Mouse (Mus musculus): Measurements from ENCODE around the gene Aoc1.
"Not testable (repeated sequence)": the region's sequence is repeated elsewhere in the genome, so short reads cannot be mapped to it uniquely, and the experiment has no call there.

The Aoc1 gene

DNA sequence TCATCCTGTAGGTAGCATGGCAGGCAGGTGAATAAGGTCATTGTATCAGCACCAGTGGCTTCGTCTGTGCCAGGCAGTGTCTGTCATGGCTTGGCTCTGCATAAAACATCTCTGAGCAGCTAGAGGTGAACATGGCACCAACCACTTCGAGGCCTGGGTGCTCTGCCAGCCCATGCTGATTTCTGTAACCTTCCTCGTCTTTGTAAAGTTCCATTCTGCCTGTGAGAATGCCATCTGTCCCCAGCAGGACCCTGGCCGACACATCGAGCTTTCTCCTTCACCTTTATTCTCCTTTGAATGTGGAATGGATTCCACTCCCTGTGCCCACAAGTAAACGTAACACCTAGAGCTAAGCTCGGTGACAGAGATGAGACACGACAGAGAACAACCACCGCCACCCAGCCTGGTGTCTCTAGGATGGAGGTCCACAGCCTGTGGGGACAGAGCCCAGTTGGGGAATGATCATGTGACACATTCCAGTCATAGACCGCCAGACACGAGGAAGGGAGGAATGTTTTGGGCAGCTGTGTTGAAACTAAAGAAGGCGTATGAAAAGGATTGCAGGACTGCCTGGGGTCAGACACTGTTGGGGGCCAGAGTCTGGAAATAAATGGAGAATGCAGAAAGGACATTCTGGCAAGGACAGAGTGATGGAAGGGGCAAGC, 10.9 kb upstream of the Aoc1 start:
- DNase-seq = no peak

DNA sequence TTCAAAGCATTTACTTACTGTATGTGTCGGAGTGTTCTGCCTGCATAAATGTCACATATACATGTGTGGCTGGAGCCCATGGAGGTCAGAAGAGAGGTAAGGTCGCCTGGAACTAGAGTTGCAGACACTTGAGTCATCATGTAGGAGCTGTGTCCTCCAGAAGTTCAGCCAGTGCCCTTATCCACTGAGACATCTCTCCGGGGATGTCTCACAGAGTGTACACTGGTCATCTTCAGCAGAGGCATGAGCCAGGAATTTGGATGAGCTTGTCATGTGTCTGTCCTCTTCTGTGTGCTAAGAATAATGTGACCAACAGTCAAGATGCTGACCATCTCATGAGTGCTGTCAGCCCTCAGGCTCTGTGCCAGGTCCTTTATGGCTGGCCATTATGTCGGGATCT, 9.9 kb upstream of the Aoc1 start:
- no peak for DNase-seq

DNA sequence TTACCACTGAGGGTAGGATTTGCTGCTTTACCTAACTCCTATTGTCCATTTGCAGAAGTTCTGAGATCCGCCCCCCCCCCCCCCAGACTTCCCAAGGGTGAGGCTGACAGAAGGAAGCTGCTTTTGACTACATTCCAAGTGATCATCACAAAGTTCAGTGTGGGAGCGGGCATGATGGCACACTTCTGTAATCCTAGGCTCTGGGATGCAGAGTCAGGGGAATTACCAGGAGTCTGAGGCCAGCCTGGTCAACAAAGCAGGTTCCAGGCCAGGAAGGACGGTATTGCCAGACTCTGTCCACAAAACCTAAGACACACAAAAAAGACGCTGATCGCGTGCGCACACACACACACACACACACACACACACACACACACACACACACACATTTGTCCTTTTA, 9.2 kb upstream of the Aoc1 start:
- DNase-seq = no peak

DNA sequence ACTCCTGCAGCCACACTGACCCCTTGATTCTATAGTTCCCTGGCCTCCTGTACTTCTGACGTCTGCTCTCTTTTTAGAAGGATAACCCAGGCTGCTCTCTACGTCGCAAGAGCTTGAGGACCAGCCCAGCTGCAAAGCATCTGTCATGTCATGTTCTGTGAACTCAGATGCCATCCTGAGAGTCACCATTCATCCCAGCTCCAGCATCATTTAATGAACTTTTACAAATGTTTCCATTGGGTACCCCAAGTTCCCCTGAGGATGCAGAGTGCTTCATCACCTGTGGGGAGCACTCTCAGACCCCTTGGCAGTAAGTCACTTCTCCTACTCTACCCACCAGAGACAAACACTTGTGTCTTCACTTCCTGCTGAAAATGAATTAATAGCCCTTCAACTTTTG, 8.5 kb upstream of the Aoc1 start:
- DNase-seq = no peak

DNA sequence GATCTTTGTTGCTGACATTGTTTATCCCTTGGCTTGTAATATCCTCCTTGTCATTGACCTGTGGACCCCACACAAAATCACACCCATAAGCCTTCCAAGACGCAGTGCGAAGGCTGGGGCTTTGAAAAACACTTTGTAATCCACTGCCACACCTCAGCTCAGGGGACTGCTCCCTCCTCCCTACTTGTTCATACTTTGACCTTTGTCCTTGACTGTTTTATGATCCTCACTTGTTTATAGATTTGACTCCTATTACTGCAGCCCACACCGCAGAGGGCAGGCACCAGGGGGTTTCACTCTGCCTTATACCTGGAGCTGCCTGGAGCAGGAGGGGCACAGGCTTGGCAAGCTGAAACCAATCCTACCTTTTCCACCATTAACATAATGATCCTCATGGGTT, 8.0 kb upstream of the Aoc1 start:
- DNase-seq = no peak

DNA sequence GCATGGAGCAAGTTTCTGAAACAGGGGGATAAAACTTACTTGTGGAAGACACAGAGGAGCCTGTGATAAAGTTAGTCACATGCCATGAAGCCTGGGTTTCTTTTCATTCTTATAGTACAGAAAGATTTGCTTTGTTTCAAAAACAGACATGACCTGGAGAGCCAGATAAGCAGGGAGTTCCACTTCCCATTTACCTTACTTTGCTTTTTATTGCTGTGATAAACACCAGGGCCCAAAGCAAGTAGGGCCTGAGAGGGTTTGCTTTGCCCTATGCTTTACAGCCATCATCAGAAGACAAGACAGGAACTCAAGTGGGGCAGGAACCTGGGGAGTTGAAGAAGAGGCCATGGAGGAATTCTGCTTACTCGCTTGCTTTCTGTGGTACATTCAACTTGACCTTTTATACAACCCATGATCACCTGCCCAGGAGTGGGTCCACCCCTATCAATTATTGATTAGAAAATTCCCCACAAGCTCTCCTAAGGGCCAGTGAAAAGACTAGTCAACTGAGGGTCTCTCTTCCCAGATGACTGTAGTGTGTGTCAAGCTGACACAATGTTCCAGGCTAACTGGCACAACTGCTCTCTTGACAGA, 7.4 kb upstream of the Aoc1 start:
- no peak for DNase-seq

DNA sequence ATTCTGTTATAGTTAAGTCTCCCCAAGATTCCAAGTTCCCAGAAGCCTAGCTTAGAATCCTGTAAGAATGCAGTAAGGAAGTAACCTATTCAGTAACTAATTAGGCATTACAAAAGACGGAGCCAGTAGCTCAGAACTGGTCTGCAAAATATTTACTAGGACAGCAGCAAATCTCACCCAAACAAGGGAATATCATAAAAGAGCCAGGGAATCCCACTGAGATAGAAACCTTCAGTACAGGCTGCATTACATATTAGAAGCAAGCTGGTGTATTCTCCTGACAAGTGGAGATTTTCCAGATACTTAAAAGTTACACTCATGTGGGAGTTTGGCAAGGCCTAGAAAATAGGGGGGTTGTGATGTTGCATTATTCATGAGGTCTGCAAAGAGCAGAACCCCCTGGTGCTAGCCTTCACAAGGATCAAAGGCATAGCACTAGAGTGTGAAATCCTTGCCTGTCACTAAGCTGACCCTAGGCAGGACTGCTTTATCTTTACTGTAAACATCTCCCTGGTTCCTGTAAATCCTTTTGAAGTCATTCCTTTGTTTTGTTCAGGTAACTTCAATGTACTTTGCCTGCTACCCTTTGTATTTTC, 6.2 kb upstream of the Aoc1 start:
- DNase-seq = not testable (repeated sequence)

DNA sequence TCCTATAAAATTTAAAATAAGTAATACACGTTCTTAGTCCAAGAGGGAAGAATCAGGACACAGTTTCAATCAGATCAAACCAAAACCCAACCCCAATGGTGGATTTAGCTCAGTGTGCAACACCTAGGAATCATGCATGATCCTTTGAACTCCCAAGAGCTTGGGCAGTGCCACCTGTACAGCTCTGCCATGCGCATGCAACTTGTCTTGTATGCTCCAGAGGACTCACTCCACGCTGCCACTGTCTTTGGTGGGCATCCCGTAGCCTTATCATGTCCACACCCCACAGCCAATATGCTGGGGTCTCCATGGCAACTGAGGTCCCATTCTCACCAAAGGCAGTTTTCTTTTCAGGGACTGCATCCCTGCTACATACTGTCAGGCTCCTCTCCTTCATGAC, 5.5 kb upstream of the Aoc1 start:
- DNase-seq = no peak

DNA sequence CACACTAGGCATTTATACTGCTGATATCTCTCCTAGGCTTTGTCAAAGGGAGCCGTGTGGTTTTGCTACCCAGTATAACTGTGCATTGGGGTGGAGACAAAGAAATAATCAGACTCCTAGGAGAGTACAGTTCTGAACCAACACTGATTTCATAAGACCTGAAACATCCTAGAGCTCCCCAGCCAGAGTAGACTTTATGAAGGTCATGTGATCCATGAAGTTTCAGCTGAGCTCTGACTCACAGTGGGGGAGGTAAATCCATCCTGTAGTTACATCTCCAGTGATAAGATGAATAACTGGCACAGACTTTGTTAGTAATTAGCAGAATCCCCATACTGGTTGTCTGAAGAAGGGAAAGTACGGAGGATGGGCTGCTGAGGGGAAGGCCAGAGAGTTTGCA, 2.9 kb upstream of the Aoc1 start:
- DNase-seq = no peak

DNA sequence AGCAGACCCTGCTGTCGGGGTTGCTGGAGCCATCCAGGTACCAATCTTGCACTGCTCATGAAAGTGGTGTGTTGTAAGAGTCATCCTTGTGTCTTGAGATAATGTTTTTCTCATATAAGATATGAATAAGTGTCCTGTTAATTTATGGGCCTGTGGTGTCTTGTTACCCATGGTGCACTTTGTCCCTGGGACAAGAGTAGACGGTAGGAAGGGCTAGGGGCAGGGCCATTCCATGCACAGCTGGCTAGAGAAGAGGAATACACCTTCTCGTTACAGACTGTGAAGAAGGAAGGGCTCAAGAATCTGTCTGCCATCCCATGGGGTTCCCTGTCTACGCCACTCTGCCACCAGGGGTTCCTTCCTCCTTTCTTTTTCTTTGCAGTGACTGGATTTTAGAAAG, 1.9 kb downstream of the Aoc1 start:
- DNase-seq = no peak

DNA sequence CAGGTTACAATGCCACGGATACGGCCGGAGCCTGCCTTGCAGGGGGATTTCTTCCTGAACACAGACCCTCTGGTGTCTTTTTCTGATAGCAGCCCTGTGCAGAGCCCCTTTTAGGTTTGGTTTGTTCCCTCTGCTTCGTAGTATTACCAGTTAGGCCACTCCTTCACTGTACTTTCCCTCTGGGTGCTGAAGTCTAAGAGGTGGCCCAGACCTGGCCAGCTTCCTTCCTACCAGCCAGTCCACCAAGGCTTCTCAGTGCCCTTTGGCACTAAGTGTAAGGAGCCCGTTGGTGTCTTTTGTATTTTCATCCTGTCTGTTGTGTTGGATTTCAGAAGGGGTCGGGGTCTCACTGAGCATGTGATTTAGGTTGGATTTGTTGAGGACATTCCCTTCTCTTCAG, 2.8 kb downstream of the Aoc1 start:
- DNase-seq = no peak

DNA sequence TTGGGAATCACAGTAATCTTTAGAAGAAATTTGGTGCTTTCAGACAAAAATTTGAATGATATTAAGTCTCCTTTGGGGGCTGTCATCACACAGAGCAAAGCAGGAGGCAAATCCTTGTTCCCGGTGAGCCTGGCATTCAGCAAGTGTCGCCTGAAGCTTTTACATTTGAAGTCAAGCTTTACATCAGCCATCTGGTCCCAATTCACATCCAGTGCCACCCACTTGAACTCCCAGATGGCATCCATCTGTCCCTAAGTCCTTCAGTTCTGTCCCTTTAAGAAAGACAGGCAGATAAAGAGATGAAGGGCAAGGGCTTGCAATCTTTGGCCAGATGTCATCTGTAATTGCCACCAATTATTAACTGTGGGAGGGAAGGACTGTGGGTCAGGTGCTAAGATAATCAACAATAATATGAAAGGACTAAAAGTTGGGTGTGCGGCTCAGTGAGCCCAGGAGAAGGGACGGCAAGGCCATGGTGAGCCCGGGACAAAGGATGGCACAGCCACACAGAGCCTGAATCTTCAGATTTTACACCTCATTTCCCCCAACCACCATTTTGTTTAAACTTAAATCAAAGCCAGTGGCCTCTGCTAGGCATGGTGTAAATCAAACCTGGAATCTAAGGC, 3.9 kb downstream of the Aoc1 start:
- no peak for DNase-seq

DNA sequence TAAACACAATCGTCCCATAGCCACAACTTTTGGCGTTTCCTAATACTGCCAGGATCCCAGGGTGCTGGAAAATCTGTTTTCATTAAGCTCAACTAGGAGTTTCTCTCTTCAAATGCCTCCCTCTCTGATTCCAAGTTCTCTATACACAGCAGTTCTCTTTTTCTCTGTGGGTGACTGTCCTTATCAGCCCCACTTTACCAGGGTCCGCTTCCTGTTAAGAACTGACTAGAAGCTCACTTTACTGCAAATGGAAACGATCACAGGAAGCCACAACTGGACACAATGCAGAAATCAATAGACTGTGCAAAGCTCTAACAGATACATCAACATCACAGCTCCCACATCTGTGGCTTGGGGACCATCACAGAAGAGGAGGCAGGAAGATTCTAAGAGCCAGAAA, 21.5 kb downstream of the Aoc1 start:
- no peak for DNase-seq

DNA sequence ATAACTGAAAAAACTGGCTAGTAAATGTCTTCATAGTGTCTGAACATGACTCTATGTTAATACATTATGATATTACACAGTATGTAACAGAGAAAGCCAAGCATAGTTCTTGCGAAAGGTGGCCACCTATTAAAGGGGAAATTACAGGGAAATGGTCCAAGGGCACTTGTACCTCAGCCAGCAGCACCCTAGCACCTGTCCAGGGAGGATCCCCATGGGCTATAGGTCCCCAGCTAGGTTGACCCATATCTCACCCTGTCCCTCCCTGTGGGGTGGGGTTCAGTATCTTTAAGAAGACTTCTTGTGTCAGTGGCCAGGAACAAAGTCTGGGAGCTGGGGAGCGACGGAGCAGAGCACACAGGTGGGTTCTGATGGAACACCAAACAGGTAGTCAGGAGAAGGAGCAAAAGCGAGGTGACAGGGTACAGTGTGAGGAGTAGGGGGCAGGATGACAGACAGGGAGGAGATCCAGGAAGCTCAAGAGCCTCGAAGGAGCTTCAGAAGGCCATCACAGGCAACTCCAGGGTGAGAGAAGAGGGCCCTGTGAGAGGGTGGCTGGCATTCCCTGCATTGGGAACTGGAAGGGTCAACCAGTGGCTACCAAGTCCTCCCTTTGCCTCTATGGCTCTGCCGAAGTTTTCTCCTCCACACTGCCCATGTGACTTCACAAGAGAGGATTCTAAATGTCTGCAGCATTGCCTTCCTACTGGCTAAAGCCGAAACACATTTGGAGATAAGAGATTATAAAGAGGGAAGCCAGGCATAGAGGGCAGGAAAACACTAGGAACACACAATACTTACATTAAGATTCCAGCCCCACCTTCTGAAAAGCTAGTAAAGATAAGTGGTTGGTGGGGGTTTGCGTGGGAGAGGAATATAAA, 22.5 kb downstream of the Aoc1 start:
- no peak for DNase-seq

DNA sequence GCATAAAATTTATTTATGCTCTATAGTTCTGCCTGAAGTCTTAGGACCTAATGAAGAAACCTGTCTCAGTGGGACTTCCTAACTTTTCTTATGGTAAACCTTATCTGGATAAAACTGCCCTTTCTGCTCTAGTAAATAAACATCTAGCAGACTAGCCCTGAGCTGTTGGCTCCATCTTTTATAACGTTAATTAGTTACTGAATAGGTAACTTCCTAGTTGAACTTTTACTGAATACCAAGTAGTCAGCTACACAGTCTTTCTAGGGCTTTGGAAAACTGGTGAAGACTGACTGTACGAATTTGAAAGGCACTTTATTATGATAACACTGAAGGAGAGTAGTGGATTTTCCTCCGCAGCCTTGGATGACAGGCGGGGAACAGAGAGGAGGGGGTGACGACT, 23.2 kb downstream of the Aoc1 start:
- no peak for DNase-seq

DNA sequence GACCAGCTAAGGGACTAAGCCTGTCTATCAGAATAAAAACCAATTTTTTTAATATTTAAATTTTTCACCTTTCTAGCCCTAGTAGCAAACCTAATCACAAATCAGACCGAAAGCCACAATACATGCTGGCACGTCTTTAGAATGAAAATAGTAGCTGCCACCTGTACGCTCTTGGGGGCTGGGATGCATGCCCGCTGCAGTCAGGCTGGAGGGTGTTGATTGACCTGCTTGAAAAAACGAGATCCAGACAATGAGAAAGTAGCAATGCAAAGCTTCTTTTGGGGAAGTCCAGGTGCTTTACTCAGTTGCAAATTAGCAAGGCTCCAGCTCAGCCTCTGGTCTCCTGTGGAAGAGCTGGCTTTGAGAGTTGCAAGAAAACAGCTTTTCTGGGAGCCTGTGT, 24.3 kb downstream of the Aoc1 start:
- no peak for DNase-seq

DNA sequence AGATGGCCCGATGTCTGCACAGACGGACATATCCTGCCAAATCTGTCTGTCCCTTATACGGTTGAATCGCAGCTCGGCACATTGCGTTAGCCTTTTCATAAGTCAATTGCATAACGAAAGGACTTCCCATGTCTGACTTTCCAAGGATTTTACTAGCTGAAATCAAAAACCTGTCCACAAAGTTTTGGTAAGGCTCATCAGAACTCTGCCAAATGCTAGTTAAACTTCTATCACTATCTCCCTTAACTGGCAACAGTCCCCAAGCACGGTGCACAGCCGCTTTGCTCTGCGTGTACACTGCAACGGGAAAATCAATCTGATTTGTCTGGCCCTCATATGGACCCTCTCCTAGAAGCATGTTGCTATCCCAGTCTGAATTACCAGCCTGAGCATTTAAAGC, 28.6 kb downstream of the Aoc1 start:
- DNase-seq = not testable (repeated sequence)

DNA sequence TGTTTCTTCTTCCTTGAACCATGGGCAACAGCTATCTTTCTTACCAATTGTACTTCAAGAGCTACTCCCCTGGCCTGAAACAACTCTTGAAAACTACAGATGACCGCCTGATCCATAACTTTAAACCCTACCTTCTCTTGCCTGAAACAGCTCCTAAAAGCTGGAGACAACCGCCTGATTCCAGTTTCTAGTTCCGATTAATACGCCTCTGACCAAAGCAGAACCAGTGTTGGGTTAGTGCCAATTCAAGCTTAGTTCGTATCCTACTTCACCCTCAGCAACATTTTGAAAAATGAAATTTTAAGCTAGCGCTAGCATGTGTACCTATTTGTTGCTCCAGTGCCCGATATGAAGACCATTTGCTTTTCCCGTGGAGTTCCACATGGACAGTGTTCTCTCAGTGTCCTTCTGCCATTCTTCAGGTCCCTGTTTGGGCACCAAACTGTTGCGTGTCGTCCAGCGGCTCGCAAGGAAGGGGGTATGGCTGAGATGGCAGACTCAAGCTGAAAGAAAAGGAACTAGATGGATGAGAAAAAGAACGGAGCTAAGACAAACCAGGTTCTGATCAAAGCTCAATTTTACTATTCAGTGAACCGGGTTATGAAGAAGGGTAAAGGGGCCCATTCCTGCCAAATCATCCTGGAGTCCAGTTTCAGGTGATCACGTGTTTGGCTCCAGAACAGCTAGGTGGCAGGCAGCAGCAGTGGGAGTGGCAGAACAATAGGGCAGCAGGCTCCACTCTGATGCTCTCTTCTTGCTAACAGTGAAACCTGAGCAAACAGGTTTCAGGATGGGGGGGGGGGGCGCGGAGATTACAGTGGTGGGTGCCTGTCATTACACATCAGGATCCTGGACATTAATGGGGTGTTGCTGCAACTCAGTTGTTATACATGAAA, 30.1 kb downstream of the Aoc1 start:
- DNase-seq = no peak

DNA sequence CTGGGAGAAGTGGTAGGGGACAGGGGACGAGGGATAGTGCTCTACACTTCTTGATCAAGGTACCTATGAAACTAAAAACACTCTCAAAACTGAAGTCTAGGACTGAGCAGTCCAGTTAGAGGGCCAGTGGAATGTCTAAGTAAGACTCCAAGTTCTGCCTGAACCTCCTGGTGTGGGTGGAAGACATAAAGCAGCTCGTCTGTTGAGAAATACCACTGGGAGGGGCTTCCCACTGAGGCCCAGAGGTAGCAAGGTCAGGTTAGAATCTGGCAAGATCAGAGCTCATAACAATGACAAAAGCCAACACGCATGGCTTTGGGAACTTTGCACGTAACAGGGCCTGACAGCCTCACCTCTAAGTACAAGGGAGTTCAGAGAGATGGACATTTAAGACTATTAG, 30.7 kb downstream of the Aoc1 start:
- DNase-seq = no peak

DNA sequence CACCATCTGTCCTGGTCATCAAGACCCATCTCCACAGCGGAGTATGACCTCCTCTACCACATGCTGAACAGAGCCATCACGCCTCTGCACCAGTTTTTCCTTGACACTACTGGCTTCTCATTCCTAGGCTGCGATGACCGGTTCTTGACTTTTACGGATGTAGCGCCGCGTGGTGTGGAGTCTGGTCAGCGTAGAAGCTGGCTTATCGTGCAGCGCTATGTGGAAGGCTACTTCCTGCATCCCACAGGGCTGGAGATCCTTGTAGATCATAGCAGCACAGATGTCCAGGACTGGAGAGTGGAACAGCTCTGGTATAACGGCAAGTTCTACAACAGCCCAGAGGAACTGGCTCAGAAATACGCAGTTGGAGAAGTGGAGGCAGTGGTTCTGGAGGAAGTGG, 32.9 kb downstream of the Aoc1 start:
- no peak for DNase-seq

DNA sequence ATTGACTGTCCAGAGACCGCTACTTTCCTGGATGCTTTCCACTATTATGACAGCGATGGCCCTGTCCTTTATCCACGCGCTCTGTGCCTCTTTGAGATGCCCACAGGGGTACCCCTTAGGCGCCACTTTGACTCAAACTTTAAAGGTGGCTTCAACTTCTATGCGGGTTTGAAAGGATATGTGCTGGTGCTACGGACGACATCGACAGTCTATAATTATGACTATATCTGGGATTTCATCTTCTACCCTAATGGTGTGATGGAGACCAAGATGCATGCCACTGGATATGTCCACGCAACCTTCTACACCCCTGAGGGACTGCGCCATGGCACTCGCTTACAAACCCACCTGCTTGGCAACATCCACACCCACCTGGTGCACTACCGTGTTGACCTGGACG, 33.7 kb downstream of the Aoc1 start:
- DNase-seq = no peak

DNA sequence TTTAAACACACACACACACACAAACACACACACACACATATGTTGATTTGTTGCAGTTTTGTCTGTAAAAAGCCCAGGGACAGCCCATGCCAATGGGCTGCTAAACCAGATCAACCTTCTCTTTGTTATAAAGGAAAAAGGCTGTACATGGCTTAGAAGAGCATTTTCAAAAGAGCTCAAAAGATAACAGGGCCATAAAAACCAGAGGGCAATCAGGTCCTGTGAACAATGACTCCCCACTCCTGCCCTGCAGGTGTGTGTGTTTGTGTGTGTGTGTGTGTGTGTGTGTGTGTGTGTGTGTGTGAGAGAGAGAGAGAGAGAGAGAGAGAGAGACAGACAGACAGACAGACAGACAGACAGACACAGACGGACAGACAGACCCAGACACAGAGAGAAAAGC, 36.5 kb downstream of the Aoc1 start:
- DNase-seq = no peak
